Mouse (Mus musculus) ZHBTc4 (cell line): ENCODE measurements around the gene Inip.

Source experiments
- DNase-seq: peaks from one replicate; pipeline ENCODE4 v3.0.0-alpha.2; 2011; ENCODE audit warnings: low read depth, low spot score

Inip gene

DNA sequence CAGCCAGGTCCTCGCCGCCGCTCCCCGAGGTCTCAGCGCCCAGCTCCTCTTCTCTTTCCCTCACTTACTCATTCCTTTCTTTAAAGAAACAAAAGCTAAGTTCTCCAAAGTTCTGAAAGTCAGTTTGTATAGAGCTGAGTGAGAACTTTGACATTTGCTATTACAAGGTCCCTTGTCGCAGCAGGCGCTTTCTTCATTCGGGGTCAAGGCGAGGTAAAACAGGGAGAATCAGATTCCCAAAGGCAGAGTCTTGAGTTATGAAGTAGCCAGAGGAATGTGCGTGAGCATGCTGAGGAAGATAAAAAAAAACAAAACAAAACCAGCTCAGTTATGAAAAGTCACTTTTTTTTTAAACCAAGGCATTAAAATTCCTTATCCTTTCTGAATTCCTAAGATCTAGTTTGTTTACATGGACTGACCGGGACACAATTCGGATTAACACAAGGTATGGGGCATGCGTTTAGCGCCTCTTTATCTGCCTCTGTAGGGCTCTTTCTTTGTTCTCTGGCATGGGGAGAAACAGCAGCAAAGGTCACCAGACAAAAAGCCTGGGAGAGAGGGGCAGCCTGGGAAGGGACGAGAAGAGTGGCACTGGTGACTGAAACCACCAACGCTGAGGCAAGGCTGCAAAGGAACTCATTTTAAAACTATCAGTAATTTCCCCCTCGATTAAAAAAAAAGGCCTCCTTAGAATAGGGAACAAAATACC is 29.1 kb downstream of the Inip start:
- no peak for DNase-seq

DNA sequence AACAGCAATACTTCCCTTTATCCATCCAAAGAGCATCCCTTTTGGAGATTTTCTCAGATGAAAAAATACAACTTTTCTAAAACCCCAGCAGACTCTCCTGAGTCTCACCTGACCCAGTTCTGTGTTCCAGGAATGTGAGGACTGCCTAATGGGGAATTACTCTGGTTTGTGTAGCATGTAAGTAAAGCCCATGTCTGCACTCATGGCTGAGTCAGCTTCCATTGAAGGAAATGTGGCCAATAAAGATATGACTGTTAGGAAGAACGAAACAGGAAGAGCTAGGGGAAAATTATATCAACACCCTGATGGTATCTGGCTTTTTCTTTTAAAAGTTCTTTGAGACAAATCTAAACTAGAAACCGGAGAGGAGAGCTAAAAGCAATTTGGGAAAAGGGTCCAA is 33.7 kb downstream of the Inip start:
- DNase-seq: no peak

DNA sequence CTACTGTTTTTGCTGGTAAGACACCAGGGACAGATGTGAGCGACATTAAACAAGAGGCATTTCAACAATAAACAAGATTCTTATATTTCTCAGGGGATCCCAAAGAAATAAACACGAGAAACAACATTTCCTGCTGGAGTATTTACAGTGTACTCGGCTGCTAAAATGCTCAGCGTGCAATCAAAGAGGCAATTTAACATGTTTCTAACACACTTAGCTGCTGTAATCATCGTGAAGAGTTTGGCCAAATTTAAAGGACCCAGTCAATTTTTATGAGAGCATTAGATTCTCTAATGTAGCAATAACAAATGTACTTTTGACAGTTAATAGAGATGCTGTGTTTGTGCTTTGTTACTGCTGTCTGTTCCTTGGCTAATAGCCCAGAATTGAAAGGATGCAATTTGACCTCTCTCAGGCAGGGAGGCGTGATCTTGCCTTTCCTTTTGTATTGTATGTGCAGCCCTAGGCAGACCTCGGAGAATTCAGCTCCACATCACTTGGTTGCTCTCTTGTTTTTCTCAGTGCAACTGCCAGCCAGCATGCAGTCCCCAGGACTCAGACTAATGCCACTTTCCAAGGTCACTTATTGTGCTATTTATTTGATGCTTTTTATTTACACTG is 35.9 kb downstream of the Inip start:
- peak; percentile 24 for DNase-seq

DNA sequence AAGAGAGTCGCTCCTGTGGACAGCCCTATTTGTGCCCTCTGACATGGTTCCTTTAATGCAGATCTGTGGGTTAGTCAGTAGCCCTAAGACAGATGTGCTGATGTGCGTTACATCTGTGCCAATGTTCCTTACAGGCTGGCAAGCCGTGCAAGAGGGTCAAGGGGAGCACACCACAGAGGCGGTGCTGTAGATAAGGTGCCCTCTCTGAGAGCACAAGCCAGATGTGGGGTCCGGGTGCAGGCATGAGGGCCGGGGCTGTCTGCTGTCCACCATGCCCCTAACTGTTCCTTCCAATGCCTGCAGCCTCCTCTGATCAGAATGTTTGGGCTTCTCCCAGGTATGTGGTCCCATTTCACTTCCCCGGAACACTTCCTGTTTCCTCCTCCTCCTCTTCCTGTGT is 36.4 kb downstream of the Inip start:
- DNase-seq: no peak

DNA sequence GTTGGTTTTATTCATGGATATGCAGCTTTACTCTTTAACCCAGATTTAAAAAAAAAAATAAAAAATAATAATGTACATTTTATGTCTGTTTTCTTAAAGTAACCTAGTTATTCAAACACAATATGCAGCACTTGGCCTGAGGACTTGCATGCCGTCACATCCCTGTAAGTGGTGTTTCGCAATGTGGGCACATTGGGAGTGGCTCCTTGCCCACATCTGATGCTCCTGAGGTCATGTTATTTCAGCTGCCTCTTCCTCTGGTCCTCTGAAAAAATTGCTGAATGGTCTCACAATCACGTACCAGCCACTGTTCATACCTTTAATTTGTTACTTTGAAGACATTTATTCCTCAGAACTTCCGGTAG is 40.0 kb downstream of the Inip start:
- DNase-seq: no peak

DNA sequence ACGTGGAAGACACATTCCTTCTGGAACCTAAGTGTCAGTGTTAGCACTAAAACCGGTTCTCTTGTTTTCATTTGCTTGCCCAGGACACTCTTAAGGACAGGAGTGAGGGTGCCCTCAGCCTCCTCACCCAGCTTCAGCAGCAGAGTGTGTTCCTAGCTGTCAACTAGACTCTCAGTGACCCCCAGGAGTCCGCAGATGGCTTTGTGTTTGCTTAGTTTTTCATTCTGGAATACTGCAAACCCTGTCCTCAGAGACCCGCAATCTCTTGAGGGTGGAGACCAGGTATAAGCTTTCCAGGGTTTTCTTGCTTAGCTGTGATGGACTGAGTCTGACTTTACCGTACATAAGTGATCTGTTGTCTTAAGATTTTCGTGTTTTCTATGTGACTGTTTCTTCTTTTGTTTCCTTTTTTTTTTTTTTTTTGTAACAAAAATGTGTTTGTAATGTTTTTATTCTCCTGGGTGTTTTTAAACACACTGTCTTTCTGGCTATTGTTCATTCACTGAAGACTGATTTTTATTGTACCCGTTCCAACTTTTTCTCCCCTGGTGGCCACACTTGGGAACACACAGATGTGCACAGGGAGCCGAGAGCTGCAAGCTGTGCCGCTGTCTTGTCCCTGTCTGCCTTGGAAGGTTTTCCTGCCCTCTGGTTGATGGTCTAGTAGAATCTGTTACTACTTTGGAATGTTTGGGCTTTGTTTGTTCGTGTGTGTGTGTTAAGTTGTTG is 40.6 kb downstream of the Inip start:
- peak; percentile 69 for DNase-seq

DNA sequence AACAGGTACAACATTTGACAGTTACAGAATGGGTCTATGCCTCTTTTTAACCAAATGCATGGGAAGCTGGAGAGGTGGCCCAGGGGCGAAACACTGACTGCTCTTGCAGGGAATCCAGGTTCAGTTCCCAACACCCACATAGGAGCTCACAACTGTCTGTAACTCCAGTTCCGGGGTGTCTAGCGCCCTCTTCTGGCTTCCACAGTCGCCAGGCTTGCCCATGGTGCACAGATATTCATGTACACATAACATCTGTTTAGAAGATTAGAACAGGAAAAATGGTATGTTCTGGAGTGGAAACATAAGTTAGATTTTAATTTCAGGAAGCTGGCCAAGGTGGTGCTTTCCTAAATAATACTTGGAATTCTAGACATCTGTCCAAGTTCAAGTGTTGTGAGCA is 41.4 kb downstream of the Inip start:
- DNase-seq: peak; percentile 65

DNA sequence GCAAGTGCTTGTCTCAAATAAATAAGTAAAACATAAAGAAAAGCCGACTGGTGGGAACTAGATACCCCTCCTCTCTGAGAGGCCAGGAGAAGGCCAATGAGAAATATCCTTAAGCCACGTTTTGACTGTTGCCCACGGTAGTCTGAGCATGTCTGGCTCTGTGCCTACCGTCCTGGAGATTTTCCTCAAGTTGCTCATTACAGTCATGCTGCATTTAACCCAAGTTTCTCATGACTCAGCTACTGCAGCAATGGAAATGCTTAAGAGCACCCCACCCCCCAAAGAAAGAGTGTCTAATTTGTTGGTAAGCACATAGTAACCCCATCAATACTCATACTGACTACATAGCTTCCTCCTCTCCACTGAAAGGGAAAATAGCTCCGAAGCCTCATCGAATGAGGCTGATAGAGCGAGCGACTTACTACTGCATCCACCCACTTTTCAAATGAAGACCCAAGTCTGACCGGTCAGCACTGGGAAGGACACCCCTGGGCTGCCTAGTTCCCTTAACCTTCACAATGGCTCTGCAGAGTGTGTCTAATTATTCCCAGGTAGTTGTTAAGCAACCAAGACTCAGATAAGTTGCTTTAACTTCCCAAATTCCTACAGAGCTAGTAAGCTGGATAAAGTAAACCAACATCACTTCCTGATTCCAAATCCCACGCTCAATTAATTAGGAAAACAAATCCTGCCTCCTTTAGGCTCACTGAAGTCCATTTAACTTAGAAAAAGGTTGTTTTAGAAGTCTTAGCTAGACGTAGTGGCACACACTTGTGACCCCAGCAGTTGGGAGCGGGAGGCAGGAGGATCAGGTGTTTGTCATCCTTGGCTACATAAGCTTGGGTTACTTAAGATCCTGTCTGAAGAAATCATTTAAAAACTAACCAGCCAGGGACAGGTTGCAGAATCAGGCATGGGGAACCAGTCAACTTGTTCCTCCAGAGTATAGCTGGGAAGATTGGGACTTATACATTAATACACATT is 43.6 kb downstream of the Inip start:
- DNase-seq: no peak

DNA sequence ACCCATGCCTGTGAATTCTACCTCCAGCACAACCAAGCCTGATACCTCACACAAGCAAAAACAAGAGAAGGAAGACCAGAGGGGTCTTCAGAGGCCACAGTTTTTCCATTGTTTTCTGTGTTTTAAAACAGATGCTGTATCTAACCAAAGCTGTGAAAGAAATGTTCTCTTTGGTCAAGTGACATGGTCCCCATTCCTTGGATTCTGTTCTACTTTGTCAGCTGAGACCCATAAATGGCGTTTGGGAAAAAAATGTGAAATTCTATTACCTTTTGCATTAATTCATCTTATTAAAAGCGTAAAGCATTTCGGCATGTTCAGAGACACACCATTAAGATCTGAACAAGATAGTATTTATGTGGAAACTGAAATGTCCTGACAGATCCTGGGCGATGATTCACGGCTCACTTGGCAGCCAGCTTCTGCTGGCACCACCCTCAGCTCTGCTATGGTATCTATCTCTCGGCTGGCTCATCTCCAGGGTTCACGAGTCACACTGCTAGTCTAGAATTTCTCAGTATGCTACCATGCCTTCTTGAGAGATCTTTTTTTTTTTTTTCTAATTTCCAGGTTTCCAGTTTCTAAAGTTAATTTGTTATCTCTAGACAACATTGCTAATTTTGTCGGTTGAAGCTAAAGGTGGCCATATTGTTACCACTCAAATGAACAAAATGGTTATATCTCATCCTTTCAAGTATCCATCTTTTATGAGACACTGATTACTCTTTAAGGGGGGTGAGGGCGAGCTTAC is 44.9 kb downstream of the Inip start:
- DNase-seq: no peak

DNA sequence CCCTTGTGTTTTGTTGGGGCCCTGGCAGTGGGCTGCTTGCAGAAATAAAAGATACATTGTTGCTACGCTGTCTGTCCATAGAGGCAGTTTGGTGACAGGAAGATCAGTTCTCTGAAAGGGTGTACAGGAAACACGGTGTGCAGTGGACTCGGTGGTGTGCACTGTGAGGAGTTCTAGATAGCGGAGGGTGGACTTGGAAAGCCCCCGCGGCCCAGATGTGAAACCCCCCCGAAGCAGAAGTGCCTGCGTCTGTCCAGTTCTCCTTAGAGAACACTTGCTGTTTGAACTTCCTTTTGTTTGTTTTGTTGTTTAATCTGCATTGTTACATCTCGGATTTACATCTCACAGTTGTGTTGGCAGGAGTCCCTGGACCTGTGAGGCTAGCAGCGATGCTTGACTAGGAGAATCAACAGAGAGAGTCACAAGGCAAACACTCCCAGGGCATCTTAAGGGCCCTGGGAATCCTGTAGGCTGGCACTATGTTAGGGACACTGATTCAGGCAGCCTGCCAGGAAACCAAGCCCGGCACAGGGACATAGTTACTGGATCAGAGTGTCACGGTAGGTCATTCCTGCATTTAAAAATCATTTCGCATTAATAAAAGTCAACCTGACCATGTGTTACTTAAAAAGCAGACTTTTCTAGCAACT is 47.8 kb downstream of the Inip start:
- DNase-seq: no peak

DNA sequence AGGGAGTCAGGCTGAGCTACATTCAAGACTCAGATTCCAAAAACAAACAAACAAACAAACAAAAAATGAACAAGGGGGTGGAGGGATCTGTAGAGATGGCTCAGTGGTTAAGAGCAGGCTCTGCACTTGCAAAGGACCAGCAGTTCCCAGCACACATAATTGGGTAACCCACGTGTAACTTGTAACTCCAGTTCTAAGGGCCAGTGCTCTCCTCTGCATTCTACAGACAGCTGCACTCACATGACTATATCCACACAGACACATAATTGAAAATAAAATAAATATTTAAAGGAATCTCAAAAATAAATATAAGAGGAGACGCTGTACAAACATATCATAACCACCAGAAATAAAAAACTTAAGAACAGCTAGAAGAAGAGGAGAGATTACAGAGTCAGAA is 61.5 kb downstream of the Inip start:
- DNase-seq: no peak

DNA sequence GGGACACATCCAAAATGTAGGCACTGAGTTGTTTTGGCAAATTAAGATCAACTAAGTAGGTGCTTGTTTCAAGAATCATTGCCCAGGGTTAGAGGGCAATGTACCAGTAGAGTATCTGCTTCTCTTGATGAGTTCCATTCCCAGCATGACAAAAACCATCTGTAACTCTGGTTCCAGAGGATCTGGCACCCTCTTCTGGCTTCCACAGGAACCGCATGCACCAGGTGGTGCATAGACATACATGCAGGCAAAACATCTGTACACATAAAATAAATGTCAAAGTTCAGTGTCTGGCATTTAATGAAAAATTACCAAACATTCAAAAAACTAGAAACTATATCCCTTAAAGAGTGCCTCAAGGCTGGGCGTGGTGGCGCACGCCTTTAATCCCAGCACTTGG is 62.1 kb downstream of the Inip start:
- DNase-seq: peak; percentile 69

DNA sequence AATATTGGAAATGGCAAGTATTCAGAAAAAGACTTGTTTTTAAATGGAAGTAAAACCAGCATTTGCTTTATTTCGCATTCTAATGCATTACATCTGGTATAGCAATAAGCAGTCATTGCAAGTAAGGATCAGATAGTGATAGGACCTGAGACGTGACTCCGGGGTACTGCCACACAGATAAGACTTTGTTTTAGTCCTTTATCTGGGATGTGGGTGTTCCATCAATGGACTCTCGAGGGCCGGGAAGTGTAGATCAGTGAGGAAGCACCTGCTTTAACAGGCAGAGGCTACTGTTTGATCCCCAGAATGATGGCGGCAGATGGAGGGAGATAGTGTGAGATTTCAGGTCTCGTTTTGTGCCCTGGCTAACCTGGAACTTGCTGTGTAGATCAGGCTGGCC is 69.8 kb downstream of the Inip start:
- DNase-seq: no peak

DNA sequence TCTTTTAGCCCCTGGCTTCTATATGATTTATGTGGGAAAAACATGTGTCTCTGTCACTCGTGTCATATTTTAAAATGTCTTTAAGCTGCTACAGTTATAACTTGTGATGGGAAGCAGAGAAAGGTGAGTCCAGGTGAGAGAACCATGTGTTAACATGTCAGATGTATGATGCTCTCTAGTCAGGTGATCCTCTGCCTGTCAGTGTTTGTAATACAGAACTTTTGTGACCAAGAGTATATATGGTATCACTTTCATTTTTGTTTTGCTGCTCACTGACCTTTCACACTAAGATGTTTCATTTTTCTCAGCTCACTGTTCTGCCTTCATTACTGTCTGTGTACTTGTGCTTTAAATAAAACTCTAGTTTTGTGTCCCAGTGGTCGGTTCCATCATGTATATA is 72.5 kb downstream of the Inip start:
- DNase-seq: no peak

DNA sequence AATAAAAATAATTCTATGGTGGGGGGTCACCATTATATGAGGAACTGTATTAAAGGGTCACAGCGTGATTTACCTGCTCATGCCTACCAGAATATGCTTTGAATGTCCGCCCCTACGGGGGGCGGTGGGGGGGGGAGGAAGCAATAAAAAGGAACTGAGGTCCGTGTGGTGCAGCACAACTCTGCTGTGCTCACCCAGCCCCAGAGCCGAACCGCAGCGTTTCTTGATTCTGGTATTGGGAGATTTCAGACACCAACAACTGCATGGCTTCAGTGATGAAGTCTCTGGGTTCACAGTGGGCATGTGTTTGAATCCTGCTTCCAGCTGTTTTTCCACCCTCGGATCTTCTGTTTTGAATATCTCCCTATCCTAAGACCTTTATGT is 73.5 kb downstream of the Inip start:
- no peak for DNase-seq

DNA sequence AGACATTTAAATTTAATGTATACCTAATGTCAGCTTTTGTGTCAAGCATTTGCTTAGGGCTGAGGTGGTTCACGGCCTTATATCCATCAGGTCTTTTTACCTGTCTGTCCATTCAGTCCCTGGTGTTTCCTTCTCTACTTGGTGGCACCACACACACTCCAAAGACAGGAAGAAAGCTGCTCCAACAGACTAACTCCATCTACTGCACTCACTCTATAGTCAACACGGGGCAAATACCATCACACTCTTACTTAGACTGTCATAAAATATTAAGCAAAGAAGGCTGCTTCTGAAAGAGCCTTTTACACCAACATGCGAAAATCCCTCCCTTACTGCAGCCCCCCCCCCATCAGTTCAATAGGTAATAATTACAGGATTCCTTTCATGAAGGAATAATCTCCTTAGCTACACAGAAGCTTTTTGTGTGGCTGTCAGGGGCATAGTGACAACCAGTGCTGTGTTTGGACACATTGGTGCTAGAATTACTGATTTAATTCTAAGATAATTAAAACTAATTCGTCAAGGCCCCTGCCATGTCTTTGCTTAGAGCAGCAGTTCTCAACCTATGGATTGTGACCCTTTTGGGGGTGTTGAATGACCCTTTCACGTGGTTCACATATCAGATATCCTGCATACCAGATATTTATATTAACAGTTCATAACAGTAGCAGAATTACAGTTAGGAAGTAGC is 74.1 kb downstream of the Inip start:
- DNase-seq: no peak

DNA sequence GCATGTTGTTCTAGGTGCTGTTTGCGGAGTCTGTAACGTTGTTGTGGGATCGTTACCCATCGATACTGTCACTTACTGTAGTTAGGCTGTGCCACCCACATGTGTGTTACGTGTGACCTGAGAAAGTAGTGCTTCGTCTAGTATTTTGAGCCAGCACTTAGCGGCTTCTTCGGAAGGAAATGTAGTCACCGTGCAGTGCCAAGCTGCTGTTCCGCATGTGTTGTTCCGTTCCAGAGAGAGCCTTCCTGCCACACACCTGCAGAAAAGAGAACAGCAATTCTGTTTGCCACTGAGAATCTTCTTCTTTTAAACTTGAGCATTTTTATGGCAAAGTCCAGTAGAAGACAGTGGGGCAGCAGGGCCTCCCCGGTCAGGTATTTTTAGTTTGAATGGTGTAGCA is 74.9 kb downstream of the Inip start:
- no peak for DNase-seq

DNA sequence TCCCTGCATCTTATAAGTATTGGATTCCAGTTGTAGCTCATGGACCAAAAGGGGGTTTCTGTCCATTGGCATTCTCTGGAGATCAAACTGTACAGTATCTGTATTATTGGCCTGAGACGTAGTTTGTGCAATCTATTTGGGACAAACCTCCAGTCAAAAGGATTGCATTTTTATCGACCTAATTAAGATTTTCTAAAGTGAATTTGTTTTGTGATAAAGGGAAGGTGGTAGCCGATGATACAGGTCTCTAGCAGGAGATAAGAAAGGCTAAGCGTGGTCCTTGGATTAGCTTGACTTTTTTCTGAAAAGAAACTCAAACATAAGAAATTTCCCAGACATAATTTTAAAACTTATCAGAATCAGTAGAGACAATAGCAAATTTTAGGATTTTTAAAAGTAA is 75.8 kb downstream of the Inip start:
- DNase-seq: no peak

DNA sequence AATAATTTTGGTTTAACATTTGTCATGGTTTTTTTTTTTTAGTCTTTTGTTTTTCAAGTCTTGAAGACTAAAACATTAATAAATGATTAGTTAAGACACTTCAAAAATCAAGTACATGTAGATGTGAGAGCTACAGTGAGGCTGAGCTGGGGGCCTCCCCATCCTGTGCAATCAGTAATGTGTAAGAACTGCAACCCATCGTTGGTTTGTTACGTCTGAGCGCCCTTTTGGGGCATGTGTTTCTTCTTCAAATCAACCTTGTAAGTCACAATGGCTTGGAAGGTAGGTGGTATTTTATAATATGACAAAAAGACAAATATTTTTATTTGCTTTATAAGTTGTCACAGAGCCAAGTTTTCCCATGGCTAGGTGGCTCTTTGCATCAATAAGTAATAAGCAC is 79.6 kb downstream of the Inip start:
- no peak for DNase-seq
